Mouse (Mus musculus) stomach, postnatal 0 days (tissue): ENCODE results near the gene Arhgef3.

ENCODE experiments used
- CTCF ChIP-seq: IDR thresholded peaks from 2 replicates; pipeline ENCODE4 v1.5.1; 2016; ENCODE audit warnings: antibody characterized with exemption, low read depth, mild to moderate bottlenecking, moderate library complexity
- EP300 ChIP-seq: optimal IDR thresholded peaks from 2 replicates; pipeline ENCODE3; 2016; ENCODE audit warnings: antibody characterized with exemption

- no peak for TF ChIP-seq EP300
- no peak for TF ChIP-seq CTCF
These were observed 44.1 kb downstream of the Arhgef3 start for GRCm38 (mm10) chr14:27158782-27159181.
